Mouse (Mus musculus) embryonic fibroblast, embryonic 13.5 days (primary cell): Measurements from ENCODE around the gene Pck2.

Experiments
- CTCF ChIP-seq: IDR thresholded peaks from 2 replicates; pipeline ENCODE4 v1.5.1; 2011; ENCODE audit warnings: mild to moderate bottlenecking, control low read depth, low read length, moderate library complexity, borderline replicate concordance; ENCODE audit not compliant: insufficient read depth
- POLR2A ChIP-seq: IDR thresholded peaks from 2 replicates; pipeline ENCODE4 v1.6.1; 2011; ENCODE audit warnings: low read depth, mild to moderate bottlenecking, control low read depth, low read length, moderate library complexity

GRCm38 (mm10) chr14:55559799-55560201 lies 19.7 kb downstream of the Pck2 start, which contains the start of gene Dcaf11:
- no peak for TF ChIP-seq CTCF
- peak; percentile 81 for TF ChIP-seq POLR2A
